Mouse (Mus musculus): ENCODE results near the gene Ttc5. TPM values are rescaled to one million over a fixed set of nuclear protein-coding genes. Genes with fewer than 3 reads are reported as not detected.
"Not testable (repeated sequence)": the region's sequence is repeated elsewhere in the genome, so short reads cannot be mapped to it uniquely, and the experiment has no call there.

Ttc5 gene
- 10 to 100 TPM; 27.9 to 32.7 TPM for total RNA-seq (2021)
- long read RNA-seq, experiment 1, transcript Ttc5-201 (10 exons, 1,842 nt), result major isoform, 50 of 58 reads
- long read RNA-seq, experiment 1, partial matches to known transcripts, result 0 of 58 reads
- long read RNA-seq, experiment 1, other reads (novel, unspliced or antisense), result 6 of 58 reads
- long read RNA-seq, experiment 2, transcript Ttc5-201 (10 exons, 1,842 nt), result major isoform, 41 of 55 reads
- long read RNA-seq, experiment 2, partial matches to known transcripts, result 1 of 55 reads
- long read RNA-seq, experiment 2, other reads (novel, unspliced or antisense), result 9 of 55 reads

GRCm38 (mm10) chr14:50785251-50785637 is at the start of gene Ttc5:
Gene Ttc5 (minus strand): TSS chr14:50785519.
- peak; percentile 70 to 88 for DNase-seq (ENCODE audit: low spot score in 2 of 2)

DNA sequence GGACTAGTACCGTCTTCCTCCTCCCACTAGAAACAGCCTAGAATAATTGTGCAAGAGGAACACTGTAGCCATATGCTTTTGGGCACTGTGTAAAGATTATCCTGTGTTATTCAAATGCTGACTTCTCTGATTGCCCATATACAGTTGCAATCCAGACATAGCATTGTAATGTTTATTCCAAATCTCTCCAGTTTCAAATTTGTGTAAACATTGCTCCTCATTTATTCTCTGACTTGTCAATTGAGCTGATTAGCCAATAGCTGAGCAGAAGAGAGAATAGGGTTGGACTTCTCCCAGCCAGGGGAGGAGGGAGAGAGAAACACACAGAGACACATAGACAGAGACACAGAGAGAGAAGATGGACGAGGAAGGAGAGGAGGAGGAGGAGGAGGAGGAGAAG is 49.1 kb upstream of the Ttc5 start:
- no peak for DNase-seq (ENCODE audit: low spot score in 2 of 2)

DNA sequence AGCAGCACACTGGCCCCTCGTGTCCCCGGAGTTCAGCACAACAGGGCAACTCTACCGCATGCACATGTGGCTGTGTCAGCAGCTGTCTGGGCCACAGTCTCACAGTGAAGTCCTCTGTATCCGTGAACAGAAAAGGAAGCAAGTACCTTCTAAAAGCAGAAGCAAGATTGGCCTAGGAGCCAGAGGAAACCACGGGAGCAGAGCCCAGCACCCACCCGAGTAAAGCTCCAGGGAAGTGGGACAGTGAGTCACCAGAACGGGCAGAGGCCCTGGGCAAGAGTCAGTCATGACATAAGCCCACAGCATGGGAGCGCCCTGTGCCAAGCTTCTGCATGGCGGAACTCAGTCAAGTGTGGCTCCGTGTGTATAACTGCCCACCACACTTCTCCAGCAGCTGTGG is 48.6 kb upstream of the Ttc5 start:
- DNase-seq (ENCODE audit: low spot score in 2 of 2), result no peak

- no peak for DNase-seq (ENCODE audit: low spot score in 2 of 2)
Observed at GRCm38 (mm10) chr14:50829878-50830277, 44.6 kb upstream of the Ttc5 start.

DNA sequence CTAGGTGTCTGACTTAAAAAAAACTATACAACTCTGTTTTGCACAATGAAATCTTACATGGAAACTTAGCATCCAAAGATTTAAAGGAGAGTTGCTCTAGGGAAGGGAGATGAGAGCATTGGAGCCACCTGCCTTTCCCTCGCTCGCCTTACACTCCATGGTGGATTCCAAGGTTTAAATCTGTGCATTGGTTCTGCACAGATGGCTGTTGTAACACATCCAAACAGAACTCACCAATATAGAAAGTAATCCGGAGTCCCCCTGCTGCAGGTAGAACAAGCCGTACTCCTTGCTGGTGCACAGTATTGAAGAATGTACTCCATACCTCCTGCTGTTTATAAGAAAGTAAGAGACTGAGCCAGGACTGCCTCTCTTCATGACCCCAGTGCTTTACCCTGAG is 41.3 kb upstream of the Ttc5 start:
- no peak for DNase-seq (ENCODE audit: low spot score in 2 of 2)

DNA sequence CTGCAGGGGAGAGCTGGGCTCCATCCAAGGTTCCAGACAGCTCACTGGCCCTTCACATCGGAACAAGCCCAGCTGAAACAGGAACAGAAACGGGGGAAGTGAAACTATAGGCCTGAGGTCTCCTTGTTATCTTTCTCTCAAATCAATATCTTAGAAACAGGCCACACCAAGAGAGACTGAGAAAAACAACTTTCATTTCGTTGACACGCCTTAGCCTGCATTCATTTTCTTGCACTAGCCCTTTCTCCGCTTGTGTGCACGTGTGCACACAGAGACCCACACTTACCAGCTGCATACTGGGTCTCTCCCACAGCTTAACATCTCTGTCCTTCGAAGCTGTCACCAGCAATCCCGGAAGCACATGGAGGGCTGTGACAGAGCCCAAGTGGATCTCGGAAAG is 38.9 kb upstream of the Ttc5 start:
- DNase-seq (ENCODE audit: low spot score in 2 of 2), result no peak

DNA sequence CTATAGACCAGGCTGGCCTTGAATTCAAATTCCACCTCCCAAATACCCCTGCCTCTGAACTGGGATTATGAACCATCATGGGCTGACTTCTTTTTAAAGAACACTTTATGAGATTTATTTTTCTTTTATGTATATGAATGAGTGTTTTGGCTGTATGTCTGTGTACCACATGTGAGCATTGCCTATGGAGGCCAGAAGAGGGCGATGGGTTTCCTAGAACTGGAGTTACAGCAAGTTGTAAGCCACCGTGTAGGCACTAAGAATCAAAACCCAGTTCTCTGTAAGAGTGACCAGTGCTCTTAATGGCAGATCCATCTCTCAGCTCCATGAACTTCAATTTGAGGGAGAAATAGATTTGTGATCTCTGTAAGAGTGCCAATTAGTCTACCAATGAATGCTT is 37.9 kb upstream of the Ttc5 start:
- DNase-seq (ENCODE audit: low spot score in 2 of 2), result no peak

- DNase-seq (ENCODE audit: low spot score in 2 of 2), result no peak
Observed at GRCm38 (mm10) chr14:50813060-50813459, 27.7 kb upstream of the Ttc5 start.

DNA sequence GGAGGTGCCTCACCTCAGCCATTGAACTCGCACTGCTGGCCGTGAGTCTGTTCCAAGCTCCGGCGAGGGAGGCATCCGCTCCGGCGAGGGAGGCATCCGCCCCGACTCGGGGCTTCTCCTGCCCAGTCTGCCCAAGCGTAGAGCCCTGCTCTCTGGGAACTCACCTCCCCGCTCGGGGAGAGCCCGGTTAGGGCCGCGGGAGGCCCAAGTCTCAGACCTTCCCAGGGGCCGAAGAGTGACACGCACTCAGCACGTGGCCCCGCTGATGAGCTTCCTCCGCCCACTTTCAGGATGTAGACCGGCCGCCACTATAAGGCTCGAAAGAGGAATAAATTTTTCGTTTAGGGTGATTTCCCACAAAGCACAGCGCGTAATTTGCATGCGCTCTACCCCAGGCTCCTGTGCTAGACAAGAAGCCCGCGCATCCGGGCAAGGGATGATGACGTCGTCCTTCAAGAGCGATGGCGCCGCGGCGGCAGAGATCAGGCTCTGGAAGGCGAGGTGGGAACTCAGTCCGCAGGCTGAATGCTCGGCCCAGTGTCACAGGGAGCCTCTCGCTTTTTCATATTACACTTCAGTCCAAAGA is 22.3 kb upstream of the Ttc5 start, which contains the start of the genes Ccnb1ip1 and Parp2:
Gene Ccnb1ip1, minus strand, starts transcription at position 246 of the 586 bp plus-strand sequence.
Gene Parp2, plus strand, starts transcription at position 355 of the 586 bp plus-strand sequence.
- DNase-seq (ENCODE audit: low spot score in 2 of 2), result peak; percentile 91 to 92

GRCm38 (mm10) chr14:50806469-50806868 is 21.1 kb upstream of the Ttc5 start:
- not testable (repeated sequence) for DNase-seq (ENCODE audit: low spot score in 2 of 2)

DNA sequence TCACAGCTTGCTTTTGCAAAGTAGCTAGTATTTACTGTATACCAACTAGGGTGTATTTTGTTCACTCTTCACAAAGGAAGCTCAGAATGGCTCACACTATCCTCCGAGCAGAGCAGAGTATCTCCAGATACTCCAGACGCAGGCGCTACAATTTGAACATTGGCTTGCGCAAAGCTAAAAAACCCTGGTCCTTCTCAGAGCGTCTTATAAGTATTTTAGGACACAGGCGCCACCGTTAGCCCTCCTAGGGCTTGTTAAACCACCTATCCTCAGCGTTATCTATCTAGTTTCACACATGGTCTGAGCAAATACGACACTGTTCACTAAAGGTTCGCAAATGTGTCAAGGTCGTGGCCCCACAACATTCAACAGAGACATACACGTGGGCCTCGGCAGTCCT is 19.4 kb upstream of the Ttc5 start:
- no peak for DNase-seq (ENCODE audit: low spot score in 2 of 2)

GRCm38 (mm10) chr14:50802843-50803562 is 17.7 kb upstream of the Ttc5 start:
- DNase-seq (ENCODE audit: low spot score in 2 of 2), result no peak

DNA sequence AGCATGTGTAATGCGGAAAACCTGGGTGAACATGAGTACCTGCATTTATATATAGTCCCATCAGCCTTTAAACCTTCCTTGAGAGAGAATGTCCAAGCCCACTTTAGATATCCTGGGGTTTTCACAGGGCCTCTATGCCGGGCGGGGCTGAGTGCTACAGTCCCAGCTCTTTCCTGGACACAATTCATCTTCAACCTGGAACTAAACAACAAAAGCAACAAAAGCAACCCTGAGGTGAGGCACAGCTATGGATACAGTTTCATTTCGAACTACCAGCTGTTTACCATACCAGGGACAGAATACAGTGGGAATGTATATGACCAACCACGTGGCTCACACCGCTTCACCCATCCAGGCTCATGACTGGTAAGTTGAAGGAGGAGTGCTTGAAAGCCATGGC is 17.1 kb upstream of the Ttc5 start:
- no peak for DNase-seq (ENCODE audit: low spot score in 2 of 2)

DNA sequence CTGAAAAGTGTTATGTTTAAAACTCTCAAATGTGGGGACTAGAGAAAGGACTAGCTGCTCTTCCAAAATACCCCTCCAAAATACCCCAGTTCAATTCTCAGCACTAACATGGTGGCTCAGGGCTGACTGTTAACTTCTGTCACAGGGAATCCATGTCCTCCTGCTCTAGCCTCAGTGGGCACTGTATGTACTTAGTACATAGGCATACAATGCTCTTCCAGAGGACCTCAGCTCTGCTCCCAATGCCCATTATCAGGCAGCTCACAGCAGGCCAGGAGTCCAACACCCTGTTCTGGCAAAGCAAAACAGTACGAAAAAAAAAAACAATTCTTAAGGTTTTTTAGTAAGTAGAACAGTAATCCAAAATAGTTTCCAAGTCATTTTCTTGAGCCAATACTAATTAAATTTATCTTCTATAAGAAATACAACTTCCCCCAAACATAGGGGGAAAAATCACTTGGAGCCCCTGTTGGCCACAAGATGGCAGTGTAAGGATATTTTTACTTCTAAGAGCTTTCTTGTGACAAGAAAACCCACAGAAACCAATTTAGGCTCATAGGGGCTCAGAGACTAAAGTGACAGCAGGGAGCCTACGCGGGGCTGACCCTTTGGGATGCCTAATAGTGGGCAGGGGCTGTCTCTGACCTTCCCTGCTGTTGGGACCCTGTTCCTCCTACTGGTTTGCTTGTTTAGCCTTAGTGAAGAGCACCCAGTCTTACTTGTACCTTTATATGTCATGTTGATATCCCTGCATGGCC is 14.4 kb upstream of the Ttc5 start:
- DNase-seq (ENCODE audit: low spot score in 2 of 2), result no peak

- DNase-seq (ENCODE audit: low spot score in 2 of 2), result no peak
Observed at GRCm38 (mm10) chr14:50798512-50798911, 13.2 kb upstream of the Ttc5 start.

- no peak for DNase-seq (ENCODE audit: low spot score in 2 of 2)
Observed at GRCm38 (mm10) chr14:50796464-50796863, 11.1 kb upstream of the Ttc5 start.

DNA sequence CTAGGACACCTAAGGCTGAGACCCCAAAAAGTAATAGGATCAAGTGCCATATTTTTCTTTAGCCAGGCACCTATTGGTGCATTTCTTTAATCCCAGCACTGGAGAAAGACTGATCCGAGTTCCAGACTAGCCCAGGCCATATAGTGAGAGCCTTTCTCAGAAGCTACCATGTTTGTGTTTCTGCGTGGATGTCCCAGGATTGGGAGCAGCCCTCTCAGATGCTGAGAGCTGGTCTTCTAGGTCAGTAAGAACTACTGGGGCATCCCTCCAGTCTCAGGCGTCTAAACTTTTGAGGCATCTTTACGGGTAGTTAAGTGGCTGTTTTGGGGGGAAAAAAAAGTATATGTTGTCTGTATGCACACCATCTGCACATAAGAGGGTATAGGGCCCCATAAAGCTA is 10.6 kb upstream of the Ttc5 start:
- no peak for DNase-seq (ENCODE audit: low spot score in 2 of 2)

GRCm38 (mm10) chr14:50795261-50795935 is 10.1 kb upstream of the Ttc5 start:
- no peak for DNase-seq (ENCODE audit: low spot score in 2 of 2)

DNA sequence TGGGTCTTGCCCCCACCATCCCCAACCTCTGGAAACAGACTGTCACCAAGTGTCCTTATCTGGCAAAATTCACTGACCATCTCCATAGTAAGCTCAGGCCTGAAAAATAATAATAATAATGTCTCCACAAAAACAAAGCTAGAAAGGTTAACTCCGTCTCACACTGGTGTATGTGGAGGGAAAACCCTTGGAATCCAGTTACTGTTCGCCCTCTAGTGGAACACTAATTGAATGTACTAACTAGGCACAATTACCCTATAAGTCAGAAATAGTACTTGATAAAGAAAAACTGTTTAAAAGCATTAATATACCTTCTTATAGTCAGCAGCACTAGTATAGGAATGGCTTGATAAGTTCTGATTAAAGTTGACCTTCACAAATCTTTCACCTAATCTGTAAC is 2.8 kb upstream of the Ttc5 start:
- no peak for DNase-seq (ENCODE audit: low spot score in 2 of 2)

DNA sequence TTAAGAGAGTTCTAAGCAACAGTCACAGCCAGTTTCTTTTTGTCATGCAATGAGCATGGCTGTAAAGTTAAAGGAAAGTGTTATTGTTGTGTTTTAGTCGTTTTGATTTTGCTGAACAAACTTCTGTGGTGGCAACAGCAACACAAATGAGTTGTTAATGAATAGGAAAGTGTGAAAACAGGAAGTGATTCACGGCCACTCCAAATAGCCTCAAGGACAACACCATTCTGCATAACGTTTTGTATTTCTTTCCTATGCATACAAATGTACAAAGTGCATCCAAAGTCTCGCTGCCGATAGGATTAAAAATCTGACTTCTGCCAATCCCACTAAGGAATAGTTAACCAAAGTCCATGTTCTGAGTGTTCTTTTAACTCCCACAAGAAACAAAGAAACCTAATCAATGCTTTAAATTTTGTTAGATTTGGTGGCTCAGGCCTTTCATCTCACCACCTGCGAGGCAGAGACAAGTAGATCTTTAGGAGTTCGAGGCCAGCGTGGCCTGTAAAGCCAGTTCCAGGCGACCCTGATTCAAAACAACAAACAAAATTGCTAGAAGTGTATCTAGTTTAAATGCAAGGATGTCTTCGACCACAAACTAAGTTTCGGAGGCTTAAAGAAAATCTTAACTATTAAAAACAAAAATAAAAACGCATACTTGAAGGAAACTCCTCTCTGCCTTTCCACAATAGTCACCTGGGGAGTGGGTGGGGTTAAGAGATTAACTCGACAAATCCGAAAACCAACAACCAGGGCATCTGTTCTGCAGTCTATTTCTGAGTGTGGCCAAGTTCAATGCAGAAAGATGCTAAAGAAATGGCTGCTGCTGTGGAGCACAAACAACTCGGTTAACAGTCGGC is 698 bp downstream of the Ttc5 start:
- DNase-seq (ENCODE audit: low spot score in 2 of 2), result no peak
